Mouse (Mus musculus): ENCODE measurements at regions not wholly inside any gene's neighbourhood (a gene's known extent, or its start where the extent isn't known, plus 50 kb on each side); places are given as distances from the start of the nearest gene placed in this dataset.
"Not testable (repeated sequence)": the region's sequence is repeated elsewhere in the genome, so short reads cannot be mapped to it uniquely, and the experiment has no call there.

DNA sequence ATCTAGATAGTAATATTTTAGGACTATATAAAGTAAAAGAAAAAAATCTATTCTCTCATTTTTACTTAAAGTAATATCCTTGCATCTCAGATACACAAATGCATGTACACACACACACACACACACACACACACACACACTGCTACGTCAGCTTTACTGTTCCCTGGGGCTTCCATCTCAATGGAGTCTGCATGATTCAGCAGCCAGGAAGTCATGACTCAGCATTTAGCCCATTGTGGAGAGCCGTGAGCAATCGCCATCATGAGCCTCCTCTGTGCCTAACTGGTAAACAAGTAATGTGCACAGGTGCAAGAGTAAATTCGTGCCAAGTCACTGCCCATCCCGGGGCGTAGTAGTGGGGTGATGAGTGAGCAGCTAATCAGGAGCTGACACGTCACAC lies 120.3 kb upstream of the Rgma start:
- DNase-seq (ENCODE audit: low spot score in 2 of 2): not testable (repeated sequence)

GRCm38 (mm10) chr7:73260140-73260539 lies 115.2 kb upstream of the Rgma start:
- DNase-seq (ENCODE audit: low spot score in 2 of 2): no peak

DNA sequence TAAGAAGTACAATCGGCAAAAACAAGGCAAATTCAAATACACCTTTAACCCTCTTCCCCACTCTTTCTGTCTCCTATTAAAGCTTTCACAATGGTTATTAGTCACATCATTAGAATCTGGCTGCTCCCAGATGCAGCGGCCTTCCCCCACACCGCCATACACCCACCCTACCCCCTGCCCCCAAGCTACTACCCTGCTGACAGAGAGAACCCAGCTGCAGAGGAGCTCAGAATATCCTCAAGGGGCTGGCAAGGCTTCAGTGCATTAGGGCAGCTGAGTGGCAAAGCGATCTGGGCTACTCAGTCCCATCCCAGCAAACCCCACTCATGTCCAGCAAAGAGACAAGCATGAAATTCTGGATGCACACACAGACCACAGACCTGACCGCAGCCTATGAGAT lies 113.6 kb upstream of the Rgma start:
- no peak for DNase-seq (ENCODE audit: low spot score in 2 of 2)

GRCm38 (mm10) chr7:73262526-73262925 lies 112.8 kb upstream of the Rgma start:
- no peak for DNase-seq (ENCODE audit: low spot score in 2 of 2)

DNA sequence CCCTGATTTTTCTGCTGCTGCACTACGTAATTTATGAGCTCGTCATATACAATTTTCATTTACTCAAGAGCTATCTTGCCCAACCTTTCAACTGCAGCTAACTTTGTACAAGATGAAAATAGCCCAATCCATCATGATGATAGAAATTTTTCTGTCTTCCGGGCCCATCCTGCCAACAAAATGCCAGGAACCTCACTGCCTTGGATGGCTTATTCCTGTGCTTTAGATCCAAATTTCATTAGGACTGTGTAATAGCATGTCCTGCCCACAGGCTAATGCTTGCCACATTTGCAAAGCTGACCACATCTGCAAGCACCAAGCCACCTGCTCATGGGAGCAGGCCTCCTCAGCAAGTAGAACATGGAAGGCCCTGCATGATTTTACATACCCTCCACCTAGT lies 105.7 kb upstream of the Rgma start:
- no peak for DNase-seq (ENCODE audit: low spot score in 2 of 2)

GRCm38 (mm10) chr7:73272787-73273186 lies 102.5 kb upstream of the Rgma start:
- no peak for DNase-seq (ENCODE audit: low spot score in 2 of 2)

GRCm38 (mm10) chr7:73275814-73276271 lies 99.5 kb upstream of the Rgma start:
- no peak for DNase-seq (ENCODE audit: low spot score in 2 of 2)

DNA sequence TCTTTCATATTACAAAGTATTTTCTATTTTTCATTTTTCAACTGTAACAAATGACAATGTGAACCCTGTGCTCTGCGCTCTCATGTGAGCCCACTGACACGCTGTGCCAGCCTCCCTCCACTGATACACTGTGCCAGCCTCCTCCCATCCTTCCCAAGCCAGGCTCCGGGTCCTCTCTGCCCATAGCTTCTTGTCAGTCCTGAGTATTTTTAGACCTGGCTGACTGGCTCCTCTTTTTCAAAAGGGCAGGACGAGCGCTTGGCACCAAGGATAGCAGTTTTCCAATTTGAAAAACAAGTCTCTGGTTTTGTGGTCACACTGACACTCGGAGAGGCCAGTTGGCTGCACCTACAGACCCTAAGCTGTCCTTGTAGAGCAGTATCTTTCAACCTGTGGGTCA lies 96.7 kb upstream of the Rgma start:
- no peak for DNase-seq (ENCODE audit: low spot score in 2 of 2)

DNA sequence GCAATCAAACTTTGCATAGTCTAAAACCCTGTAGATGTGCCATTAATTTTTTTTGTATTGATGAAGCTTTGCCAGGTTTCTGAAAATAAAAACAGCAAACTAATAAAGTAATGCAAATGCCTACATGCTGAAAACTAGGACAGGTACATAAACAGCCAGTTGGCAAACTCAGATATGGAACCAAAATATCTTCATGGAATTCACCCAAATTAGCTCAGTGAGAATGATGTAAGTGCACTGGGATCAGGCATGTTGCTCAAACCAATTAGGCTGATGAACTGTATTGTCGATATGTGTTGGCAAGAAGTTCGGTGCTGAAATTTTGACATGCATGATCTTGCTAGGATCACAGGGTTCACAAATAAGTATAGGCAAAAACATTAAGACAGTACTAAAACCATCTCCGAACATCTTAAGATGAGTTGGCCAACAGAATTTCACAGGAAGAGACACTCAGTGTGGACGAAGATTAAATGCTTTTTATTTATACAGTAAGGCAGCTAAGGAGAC lies 95.3 kb upstream of the Rgma start:
- DNase-seq (ENCODE audit: low spot score in 2 of 2): no peak

DNA sequence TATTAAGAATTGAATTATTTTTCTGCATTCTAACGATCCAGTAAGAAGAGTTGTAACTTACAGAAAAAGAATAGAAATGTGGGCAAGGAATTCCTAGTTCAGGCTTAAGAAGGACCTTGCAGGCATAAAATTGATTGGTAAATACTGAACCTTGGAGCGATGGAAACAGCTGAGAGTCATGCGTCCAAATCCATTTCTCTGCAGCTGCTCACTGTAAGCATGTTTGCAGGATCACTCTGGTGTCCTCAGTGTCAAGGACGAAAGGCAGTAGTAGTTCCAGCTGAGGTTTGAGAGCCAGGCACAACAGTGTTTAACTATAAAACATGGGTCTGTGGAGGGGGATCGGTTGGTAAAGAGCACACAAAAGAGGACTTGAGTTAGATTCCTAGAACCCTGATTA lies 89.1 kb upstream of the Rgma start:
- DNase-seq (ENCODE audit: low spot score in 2 of 2): no peak

GRCm38 (mm10) chr7:73293337-73293736 lies 82.0 kb upstream of the Rgma start:
- no peak for DNase-seq (ENCODE audit: low spot score in 2 of 2)

DNA sequence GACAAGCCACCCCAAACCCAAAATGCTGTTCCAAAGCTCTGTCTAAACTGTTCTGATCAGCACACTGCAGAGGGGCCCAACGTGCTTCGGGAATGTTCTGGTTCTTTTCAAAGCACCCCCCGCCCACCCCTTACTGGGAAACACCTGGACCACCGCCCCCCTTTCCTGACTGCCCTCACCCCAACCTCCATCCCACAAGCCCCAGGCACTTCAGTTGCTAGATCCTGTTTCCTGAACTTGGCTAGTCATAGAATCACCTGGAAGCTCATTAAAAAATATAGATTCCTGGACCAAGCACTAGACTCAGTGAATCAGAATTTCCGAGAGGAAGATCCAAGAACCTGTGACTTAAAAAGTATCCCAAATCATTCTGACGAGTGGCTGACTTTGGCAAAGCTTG lies 80.9 kb upstream of the Rgma start:
- DNase-seq (ENCODE audit: low spot score in 2 of 2): no peak

DNA sequence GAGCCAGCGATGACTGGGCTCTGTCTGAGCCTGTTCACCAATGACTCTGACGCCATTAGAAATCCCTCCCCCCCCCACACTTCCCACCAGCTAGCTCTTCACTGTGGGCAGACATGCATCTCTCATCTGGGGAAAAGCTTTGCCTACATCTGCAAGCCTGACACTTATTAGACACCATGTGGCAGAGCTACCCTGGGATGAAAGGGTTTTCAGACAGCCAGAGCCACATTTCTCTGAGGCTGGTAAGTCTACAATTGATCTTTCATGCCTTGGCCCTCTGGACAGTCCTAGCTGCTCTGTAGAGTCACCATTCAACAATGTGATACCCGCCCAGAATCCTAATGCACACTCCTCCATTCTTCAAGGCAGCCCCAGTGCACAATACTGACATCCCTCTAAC lies 72.8 kb upstream of the Rgma start:
- DNase-seq (ENCODE audit: low spot score in 2 of 2): no peak

DNA sequence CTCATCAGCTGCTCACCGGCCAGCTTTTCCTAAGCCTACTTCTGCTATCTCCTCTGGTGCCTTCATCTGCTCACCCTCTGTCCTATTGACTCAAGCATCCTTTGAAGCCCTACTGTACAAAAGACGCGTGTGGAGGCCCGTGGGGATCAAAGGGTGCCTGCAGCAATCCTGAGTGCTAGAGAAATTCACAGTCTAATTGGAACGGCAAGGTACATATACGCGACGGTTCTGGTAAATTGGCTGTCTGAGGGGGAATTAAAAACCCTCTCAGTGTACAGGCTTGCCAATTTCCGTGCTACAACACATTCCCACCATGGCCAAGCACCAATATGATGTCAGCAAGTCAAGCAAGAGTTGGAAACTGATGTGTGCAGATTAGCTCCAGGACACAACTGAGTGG lies 71.5 kb upstream of the Rgma start:
- no peak for DNase-seq (ENCODE audit: low spot score in 2 of 2)

DNA sequence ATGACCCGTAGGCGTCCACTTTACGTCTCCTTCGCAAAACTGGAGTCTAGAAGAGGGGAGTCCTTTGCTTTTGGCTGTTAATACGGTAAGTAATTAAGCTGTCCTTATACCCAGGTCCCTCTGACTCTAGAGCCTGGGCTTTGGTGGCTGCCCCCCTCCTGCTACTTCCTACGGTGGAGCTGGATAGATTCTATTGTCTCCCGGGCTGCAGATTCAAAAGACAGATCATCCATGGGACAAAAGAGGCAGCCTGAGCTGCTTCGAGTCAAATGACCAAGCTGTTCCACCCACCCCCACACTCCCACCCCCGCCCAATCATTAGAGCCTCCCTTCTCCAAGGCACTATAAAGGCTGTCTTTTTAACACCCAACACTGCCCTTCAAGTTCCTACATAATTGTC lies 70.5 kb upstream of the Rgma start:
- DNase-seq (ENCODE audit: low spot score in 2 of 2): no peak

- DNase-seq (ENCODE audit: low spot score in 2 of 2): no peak
Measured at GRCm38 (mm10) chr7:73305286-73305975, 69.9 kb upstream of the Rgma start.

- no peak for DNase-seq (ENCODE audit: low spot score in 2 of 2)
Measured at GRCm38 (mm10) chr7:73306296-73306695, 69.0 kb upstream of the Rgma start.

DNA sequence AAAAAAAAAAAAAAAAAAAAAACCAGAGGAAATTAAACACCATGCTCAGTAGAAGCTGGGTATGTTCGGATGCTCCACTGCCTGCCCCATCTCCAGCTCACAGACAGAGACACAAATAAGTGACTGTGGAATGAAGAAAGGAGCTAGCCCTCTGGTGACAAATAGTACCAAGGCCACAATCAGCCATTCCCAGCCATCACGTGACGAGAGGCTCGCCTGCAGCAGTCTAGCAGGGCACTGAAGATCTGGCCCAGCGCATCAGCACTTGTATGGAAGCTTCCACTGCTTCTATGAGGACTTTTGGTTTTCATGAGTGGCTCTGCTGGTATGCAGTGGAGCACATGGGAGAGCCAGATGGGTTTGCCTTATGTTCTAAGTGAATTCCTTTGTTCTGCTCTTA lies 68.6 kb upstream of the Rgma start:
- DNase-seq (ENCODE audit: low spot score in 2 of 2): no peak

DNA sequence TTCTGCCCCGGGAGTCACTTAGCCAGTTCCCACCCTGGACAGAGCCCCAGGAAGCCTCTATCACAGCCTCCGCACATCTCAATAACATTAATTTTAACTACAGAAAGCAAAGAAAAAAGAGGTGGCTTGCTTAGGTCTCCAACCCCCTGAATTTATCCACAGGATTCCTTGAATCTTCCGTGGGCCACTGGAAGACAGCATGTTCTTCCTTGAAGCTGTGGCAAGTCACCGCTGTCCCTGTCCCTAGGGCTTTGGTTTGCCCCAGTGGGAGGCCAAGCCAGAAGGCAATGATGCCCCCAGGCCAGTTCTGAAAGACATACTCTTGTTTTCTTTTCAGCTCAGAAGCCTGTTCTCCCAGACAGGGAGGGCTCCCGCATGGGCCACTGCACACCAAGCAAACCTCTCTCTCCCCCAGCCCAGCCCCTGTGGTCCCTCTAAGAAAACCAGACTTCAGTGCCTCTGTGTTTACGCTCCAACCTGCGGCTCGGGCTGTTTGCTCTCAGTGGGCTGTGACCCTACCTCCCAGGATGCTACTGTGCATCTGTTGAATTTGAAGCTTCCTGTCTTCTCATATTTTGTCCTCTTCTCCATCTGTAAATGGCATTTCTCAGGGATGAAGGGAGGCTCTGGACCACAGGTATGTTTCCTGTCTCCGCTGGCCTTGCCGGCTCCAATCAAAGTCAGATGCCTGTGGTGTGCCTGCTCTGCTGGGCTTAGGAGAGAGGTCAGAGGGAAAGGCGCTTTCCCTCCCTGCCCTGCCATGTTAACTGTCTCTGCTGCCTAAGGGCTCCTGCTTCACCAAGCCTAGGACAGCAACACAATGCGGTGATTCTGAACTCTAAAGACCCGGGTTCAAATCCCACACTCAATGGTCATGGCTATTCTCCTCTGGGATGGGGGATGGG lies 67.5 kb upstream of the Rgma start:
- no peak for DNase-seq (ENCODE audit: low spot score in 2 of 2)

DNA sequence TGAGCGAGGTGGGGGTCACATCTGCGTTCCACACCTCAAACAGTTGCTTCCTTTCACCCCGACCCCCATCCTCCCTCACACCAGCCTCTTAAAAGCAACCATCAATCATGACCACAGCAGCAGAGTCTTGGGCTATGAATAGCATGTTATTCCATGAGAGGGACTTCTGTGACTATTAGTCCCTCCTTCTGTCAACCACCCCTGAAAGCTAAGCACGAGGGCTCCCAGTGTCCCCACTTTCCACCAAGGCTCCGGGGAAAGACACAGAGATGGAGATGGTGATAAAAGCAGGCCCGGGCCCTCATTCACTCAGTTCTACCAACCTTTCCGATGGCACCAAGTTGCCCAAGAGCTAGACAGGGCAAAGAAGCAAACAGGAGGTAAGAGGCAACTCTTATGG lies 66.3 kb upstream of the Rgma start:
- DNase-seq (ENCODE audit: low spot score in 2 of 2): no peak

GRCm38 (mm10) chr7:73310056-73310455 lies 65.3 kb upstream of the Rgma start:
- DNase-seq (ENCODE audit: low spot score in 2 of 2): no peak

DNA sequence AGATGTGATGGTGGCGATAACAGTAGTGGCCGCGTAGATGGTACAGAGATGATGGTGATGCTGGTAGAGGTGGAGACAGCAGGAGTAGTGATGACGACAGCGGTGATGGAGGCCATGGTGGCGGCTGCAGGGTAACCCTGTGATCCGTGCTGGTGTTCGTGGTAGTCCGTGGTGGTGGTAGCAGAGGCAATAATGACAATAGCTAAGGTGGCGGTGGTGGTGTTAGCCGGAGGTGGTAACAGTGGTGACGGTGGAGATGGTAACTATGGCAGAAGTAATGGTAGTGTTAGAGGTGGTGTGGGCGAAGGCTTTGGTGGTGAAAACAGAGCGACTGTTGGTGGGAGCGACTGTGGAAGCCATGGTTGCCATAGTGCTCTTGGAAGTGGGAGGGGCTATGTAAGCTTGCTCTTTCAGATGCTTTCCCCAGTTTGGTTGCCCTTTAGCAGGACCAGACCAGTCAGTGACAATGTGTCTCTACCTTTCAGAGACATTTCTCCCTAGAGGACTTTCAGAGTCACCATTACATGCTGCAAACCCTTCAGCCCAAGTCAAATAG lies 64.7 kb upstream of the Rgma start:
- DNase-seq (ENCODE audit: low spot score in 2 of 2): no peak

- DNase-seq (ENCODE audit: low spot score in 2 of 2): no peak
Measured at GRCm38 (mm10) chr7:73315555-73315954, 59.8 kb upstream of the Rgma start.
